Mouse (Mus musculus) macrophage (primary cell): ENCODE results near the gene Mcm5. TPM values are rescaled to one million over a fixed set of nuclear protein-coding genes. Genes with fewer than 3 reads are reported as not detected.

Experiments
- H3K27ac ChIP-seq: fragments of 350-480 bp; formaldehyde crosslinking; 2 replicates; pipeline ENCODE4 v1.9.0; 2021
- H3K36me3 ChIP-seq: fragments of 350-480 bp; formaldehyde crosslinking; 2 replicates; pipeline ENCODE4 v1.9.0; 2021; ENCODE audit errors: inconsistent target
- H3K4me3 ChIP-seq: fragments of 350-480 bp; formaldehyde crosslinking; 2 replicates; pipeline ENCODE4 v1.9.0; 2021; ENCODE audit errors: inconsistent target
- H3K79me2 ChIP-seq: fragments of 350-480 bp; formaldehyde crosslinking; 2 replicates; pipeline ENCODE4 v1.9.0; 2021; ENCODE audit errors: inconsistent target
- WGBS: methylation state at CpG from one replicate; pipeline ENCODE4 v1.1.7; 2026; ENCODE audit warnings: inconsistent platforms; ENCODE audit not compliant: missing documents; 5-methylcytosine and 5-hydroxymethylcytosine counted together
- polyA plus RNA-seq: library from polyadenylated mRNA; stranded (reverse); fragments of 250-400 nt; gene quantifications from 3 replicates; pipeline ENCODE4 v1.2.4, GENCODE M21; 2018; ENCODE audit warnings: inconsistent platforms

The Mcm5 gene
- polyA plus RNA-seq, 1 experiment from 2014 or later = 25.7 TPM

DNA sequence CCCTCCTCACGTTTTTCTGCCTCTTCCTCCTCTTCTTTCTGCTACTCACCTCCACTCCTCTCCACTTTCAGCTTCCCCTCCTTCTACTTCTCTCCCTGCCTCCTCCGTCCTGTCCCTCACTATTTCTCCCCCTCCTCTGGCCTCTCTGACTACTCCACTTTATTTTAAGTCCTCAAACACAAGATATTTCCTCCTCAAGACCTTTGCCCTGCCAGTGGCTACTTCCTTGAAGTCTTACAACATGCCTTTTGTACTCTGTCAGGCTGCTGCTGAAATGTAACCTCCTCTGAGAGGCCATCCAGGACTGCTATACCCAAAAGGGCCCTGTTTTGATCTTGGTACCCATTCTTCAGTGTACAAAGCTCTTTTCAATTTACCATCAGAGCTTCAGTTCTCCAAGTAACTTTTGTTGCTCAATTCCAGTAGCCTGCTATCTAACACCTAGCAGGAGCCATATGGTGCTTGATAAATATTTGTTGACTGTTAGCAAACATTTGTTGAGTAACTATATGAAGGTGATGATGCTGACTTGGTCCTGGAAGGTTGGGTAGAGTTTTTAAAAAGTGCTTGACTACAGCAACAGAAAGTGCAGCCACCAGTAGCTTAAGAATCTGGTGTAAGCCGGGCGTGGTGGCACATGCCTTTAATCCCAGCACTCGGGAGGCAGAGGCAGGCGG lies 62.8 kb downstream of the Mcm5 start:
- Histone ChIP-seq H3K27ac (no peak overlapping the region), H3K36me3 (no peaks in the 10 kb centered on the region)

More for the DNA sequence above, 62.8 kb downstream of the Mcm5 start:
- WGBS = 82% methylated on average over 3 of the region's 6 CpGs
- H3K79me2 ChIP-seq = no peaks in the 10 kb centered on the region
- no peak overlapping the region for H3K4me3 ChIP-seq

Other genes starting within 250 kb of the Mcm5 start
- gene Isx, start 236.4 kb upstream of the Mcm5 start, polyA plus RNA-seq = not detected in 3 replicates
- 16.4 to 22.5 TPM (median 19.4 TPM) in 3 replicates for gene Hmgxb4, start 116.2 kb upstream of the Mcm5 start, polyA plus RNA-seq
- 56.0 to 178 TPM (median 76.1 TPM) in 3 replicates for gene Tom1, start 75.9 kb upstream of the Mcm5 start, polyA plus RNA-seq
- gene Hmox1, start 15.9 kb upstream of the Mcm5 start, polyA plus RNA-seq = 364 to 915 TPM (median 701 TPM) in 3 replicates
- gene Rasd2, start 104.4 kb downstream of the Mcm5 start, polyA plus RNA-seq = 0.11 to 0.14 TPM in 2 of 3 replicates, not detected in the other